Mouse (Mus musculus): ENCODE measurements around the gene Apln.

DNA sequence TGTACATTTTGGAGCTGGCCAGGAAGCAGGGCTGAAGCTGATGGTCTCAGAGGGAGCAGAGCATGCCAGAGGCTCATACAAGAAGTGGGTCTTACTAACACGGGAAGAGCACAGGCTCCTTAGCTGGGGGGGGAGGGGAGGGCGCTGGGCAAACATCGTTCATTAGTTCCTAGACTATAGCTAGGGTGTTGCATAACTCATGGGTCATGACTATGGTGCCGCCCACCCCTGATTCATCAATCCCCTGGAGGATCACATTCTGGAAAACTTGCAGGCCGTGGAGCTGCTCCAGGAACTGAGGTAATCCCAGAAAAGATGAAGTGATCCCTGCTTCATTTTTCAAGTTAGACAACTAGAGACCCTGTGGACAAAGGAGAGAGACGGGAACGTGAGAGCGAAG, 46.6 kb downstream of the Apln start:
- TF ChIP-seq CTCF (IDR thresholded peaks at IDR 0.05; ENCODE audit: insufficient read depth, low read depth, low read length) (no peak), POLR2A (IDR thresholded peaks at IDR 0.05; ENCODE audit: insufficient read depth, low read depth, low read length) (no peak)

Data from olfactory bulb, adult 2 months (tissue).